Mouse (Mus musculus) myocyte (in vitro differentiated cells): Measurements from ENCODE around the gene Cerk.

Experiments
- E2F4 ChIP-seq: IDR thresholded peaks from one replicate; pipeline ENCODE4 v1.6.1; 2011; ENCODE audit warnings: mild to moderate bottlenecking, control low read depth, moderate library complexity; ENCODE audit not compliant: insufficient read depth
- TCF12 ChIP-seq: IDR thresholded peaks from one replicate; pipeline ENCODE4 v1.6.1; 2011; ENCODE audit warnings: mild to moderate bottlenecking, control low read depth; ENCODE audit not compliant: poor library complexity, insufficient read depth, severe bottlenecking
- USF1 ChIP-seq: IDR thresholded peaks from one replicate; pipeline ENCODE4 v1.6.1; 2011; ENCODE audit warnings: low read depth, mild to moderate bottlenecking, control low read depth, moderate library complexity

DNA sequence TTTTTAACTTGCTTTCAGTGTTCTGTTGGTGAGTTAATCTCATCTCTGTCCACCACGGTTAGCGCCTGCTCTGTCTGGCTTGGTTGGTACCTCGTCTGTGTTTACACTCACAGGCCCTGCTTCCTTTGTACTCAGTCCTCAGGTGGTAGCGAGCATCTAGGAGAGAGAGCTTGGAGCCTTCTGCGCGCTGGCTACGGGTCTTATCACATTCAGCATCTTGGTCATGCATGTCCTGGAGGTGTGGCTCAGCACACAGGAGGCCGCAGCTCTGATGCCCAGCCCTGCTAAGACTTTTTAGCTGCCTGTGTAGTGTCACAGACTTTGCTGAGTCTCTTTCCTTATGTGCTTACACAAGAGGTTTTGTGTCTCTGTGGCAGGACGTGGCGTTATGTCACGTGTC is 43.7 kb upstream of the Cerk start:
- TF ChIP-seq TCF12: no peak
- TF ChIP-seq E2F4: no peak
- TF ChIP-seq USF1: no peak
